Mouse (Mus musculus) lung, postnatal 0 days (tissue): ENCODE results near the gene Ttc21b. TPM values are rescaled to one million over a fixed set of nuclear protein-coding genes. Genes with fewer than 3 reads are reported as not detected.

Experiments
- ATAC-seq: fragments of 200-750 bp; cut with Nextera tagmentation; 2 replicates; pipeline ENCODE4 v1.8.0; 2017; ENCODE audit warnings: moderate library complexity
- DNase-seq: peaks from one replicate; pipeline ENCODE4 v3.0.0-alpha.2; 2016; ENCODE audit warnings: low spot score
- H3K27ac ChIP-seq: fragments of 300-500 bp; sonication (generic); 2 replicates; pipeline ENCODE4 v1.5.1; 2014; ENCODE audit warnings: antibody characterized with exemption, mild to moderate bottlenecking, low read length, mixed read lengths
- H3K27me3 ChIP-seq: fragments of 300-500 bp; sonication (generic); replicated peaks from 2 replicates; pipeline ENCODE4 v1.6.1; 2014; ENCODE audit warnings: low read length, mixed read lengths; ENCODE audit not compliant: insufficient read depth
- H3K36me3 ChIP-seq: fragments of 300-500 bp; sonication (generic); 2 replicates; pipeline ENCODE4 v1.6.1; 2014; ENCODE audit warnings: low read length, mixed read lengths; ENCODE audit not compliant: insufficient read depth
- H3K4me1 ChIP-seq: fragments of 300-500 bp; sonication (generic); 2 replicates; pipeline ENCODE4 v1.6.1; 2014; ENCODE audit warnings: antibody characterized with exemption, low read depth, low read length, mixed read lengths; ENCODE audit not compliant: insufficient read depth
- H3K4me2 ChIP-seq: fragments of 300-500 bp; sonication (generic); replicated peaks from 2 replicates; pipeline ENCODE4 v1.6.1; 2014; ENCODE audit warnings: low read depth, mild to moderate bottlenecking, low read length, moderate library complexity, mixed read lengths
- H3K4me3 ChIP-seq: fragments of 300-500 bp; sonication (generic); 2 replicates; pipeline ENCODE4 v1.5.1; 2014; ENCODE audit warnings: low read depth, low read length
- H3K9ac ChIP-seq: fragments of 300-500 bp; sonication (generic); replicated peaks from 2 replicates; pipeline ENCODE4 v1.6.1; 2014; ENCODE audit warnings: low read depth, mild to moderate bottlenecking
- H3K9me3 ChIP-seq: fragments of 300-500 bp; sonication (generic); 2 replicates; pipeline ENCODE4 v1.6.1; 2016; ENCODE audit warnings: low read length, mixed read lengths
- CTCF ChIP-seq: IDR thresholded peaks from 2 replicates; pipeline ENCODE4 v1.5.1; 2016; ENCODE audit warnings: antibody characterized with exemption, mild to moderate bottlenecking
- EP300 ChIP-seq: IDR thresholded peaks from 2 replicates; pipeline ENCODE4 v1.6.1; 2016; ENCODE audit warnings: antibody characterized with exemption, mild to moderate bottlenecking, control low read depth
- WGBS: fragments of 180-500 bp; shearing (Covaris S2); extraction: QIAGEN DNeasy Blood & Tissue Kit; methylation state at CpG from one replicate; pipeline ENCODE4 v1.1.7; 2014; 5-methylcytosine and 5-hydroxymethylcytosine counted together
- polyA plus RNA-seq: library from polyadenylated mRNA; unstranded; fragments of >200 nt; fragmentation: Nextera tagmentation; extraction: Ambion mirVana; gene quantifications from 2 replicates; pipeline ENCODE4 v1.2.1, GENCODE M21; 2015

The Ttc21b gene
- polyA plus RNA-seq, 1 experiment from 2014 or later, result 4.9 TPM

GRCm38 (mm10) chr2:66151436-66151835 is 105.0 kb downstream of the Ttc21b start:
- no peak overlapping the region for H3K4me2 ChIP-seq
- H3K4me3 ChIP-seq, result no peak overlapping the region
- H3K27me3 ChIP-seq, result no peaks in the 10 kb centered on the region
- H3K4me1 ChIP-seq, result no peaks in the 10 kb centered on the region
- no peaks in the 10 kb centered on the region for H3K36me3 ChIP-seq
- no peaks in the 10 kb centered on the region for H3K9me3 ChIP-seq
- DNase-seq (no peak), ATAC-seq (no peak)
- WGBS, result 77% methylated on average over 2 of the region's 2 CpGs
- H3K9ac ChIP-seq, result no peak overlapping the region
- H3K27ac ChIP-seq, result no peak overlapping the region
- TF ChIP-seq EP300 (no peak), CTCF (no peak)

- TF ChIP-seq EP300, result no peak
- no peak for TF ChIP-seq CTCF
- no peaks in the 10 kb centered on the region for H3K4me1 ChIP-seq
- no peak overlapping the region for H3K4me3 ChIP-seq
- H3K9me3 ChIP-seq, result no peaks in the 10 kb centered on the region
- no peak overlapping the region for H3K4me2 ChIP-seq
- no peak for ATAC-seq
- no peaks in the 10 kb centered on the region for H3K27me3 ChIP-seq
- no peak for DNase-seq
- H3K27ac ChIP-seq, result no peak overlapping the region
- WGBS, result 15% methylated on average over 3 of the region's 3 CpGs
- no peak overlapping the region for H3K9ac ChIP-seq
- H3K36me3 ChIP-seq, result no peaks in the 10 kb centered on the region
Observed at GRCm38 (mm10) chr2:66150531-66150930, 105.9 kb downstream of the Ttc21b start.

GRCm38 (mm10) chr2:66148654-66149230 is 107.7 kb downstream of the Ttc21b start:
- TF ChIP-seq CTCF (no peak), EP300 (no peak)
- Histone ChIP-seq H3K9ac (no peak overlapping the region), H3K27me3 (no peaks in the 10 kb centered on the region), H3K36me3 (no peaks in the 10 kb centered on the region), H3K4me1 (no peaks in the 10 kb centered on the region), H3K4me3 (no peak overlapping the region), H3K9me3 (no peaks in the 10 kb centered on the region), H3K27ac (no peak overlapping the region), H3K4me2 (no peak overlapping the region)
- no peak for ATAC-seq
- 78% methylated on average over 10 of the region's 10 CpGs for WGBS
- no peak for DNase-seq

GRCm38 (mm10) chr2:66146473-66146872 is 109.9 kb downstream of the Ttc21b start:
- Histone ChIP-seq H3K27ac (no peak overlapping the region), H3K4me2 (no peak overlapping the region)
- WGBS, result 39% methylated on average over 4 of the region's 4 CpGs

GRCm38 (mm10) chr2:66144770-66145169 is 111.6 kb downstream of the Ttc21b start:
- ATAC-seq, result peak; percentile 35; the same call in 1 of the 2 replicates
- Histone ChIP-seq H3K4me1 (no peaks in the 10 kb centered on the region), H3K9me3 (no peaks in the 10 kb centered on the region), H3K36me3 (no peaks in the 10 kb centered on the region), H3K4me3 (no peak overlapping the region), H3K27me3 (no peaks in the 10 kb centered on the region), H3K9ac (no peak overlapping the region), H3K4me2 (no peak overlapping the region), H3K27ac (no peak overlapping the region)
- no peak for TF ChIP-seq EP300
- no peak for TF ChIP-seq CTCF
- peak; percentile 33 for DNase-seq
- WGBS, result 6% methylated on average over 5 of the region's 5 CpGs

More at GRCm38 (mm10) chr2:66146473-66146872, 109.9 kb downstream of the Ttc21b start:
- H3K9ac ChIP-seq, result no peak overlapping the region
- no peaks in the 10 kb centered on the region for H3K27me3 ChIP-seq
- H3K36me3 ChIP-seq, result no peaks in the 10 kb centered on the region
- TF ChIP-seq EP300 (no peak), CTCF (no peak)
- H3K4me1 ChIP-seq, result no peaks in the 10 kb centered on the region
- DNase-seq (no peak), ATAC-seq (no peak)
- H3K9me3 ChIP-seq, result no peaks in the 10 kb centered on the region
- H3K4me3 ChIP-seq, result no peak overlapping the region

GRCm38 (mm10) chr2:66143284-66143683 is 113.1 kb downstream of the Ttc21b start:
- H3K27ac ChIP-seq, result no peak overlapping the region
- no peaks in the 10 kb centered on the region for H3K27me3 ChIP-seq
- TF ChIP-seq CTCF, result no peak
- no peak for TF ChIP-seq EP300
- H3K36me3 ChIP-seq, result no peaks in the 10 kb centered on the region
- 91% methylated on average over 4 of the region's 4 CpGs for WGBS
- DNase-seq (no peak), ATAC-seq (no peak)
- H3K9me3 ChIP-seq, result no peaks in the 10 kb centered on the region
- no peak overlapping the region for H3K4me2 ChIP-seq
- H3K9ac ChIP-seq, result no peak overlapping the region
- H3K4me1 ChIP-seq, result no peaks in the 10 kb centered on the region
- H3K4me3 ChIP-seq, result no peak overlapping the region

- Histone ChIP-seq H3K27ac (no peak overlapping the region), H3K27me3 (no peaks in the 10 kb centered on the region), H3K9me3 (no peaks in the 10 kb centered on the region), H3K4me2 (no peak overlapping the region), H3K36me3 (no peaks in the 10 kb centered on the region), H3K4me1 (no peaks in the 10 kb centered on the region), H3K9ac (no peak overlapping the region), H3K4me3 (no peak overlapping the region)
- 68% methylated on average over 2 of the region's 2 CpGs for WGBS
- TF ChIP-seq CTCF (no peak), EP300 (no peak)
- no peak for DNase-seq
- no peak for ATAC-seq
Observed at GRCm38 (mm10) chr2:66142711-66143110, 113.7 kb downstream of the Ttc21b start.
